Mouse (Mus musculus): ENCODE results near the gene Kank4. TPM values are rescaled to one million over a fixed set of nuclear protein-coding genes. Genes with fewer than 3 reads are reported as not detected.

Kank4 gene
- total RNA-seq, 2 experiments from 2014 or later: 2.3 to 3.3 TPM

- DNase-seq: no peak
Observed at GRCm38 (mm10) chr4:98717735-98718546, 99.4 kb downstream of the Kank4 start.

- no peak for DNase-seq
Observed at GRCm38 (mm10) chr4:98710891-98711290, 106.4 kb downstream of the Kank4 start.

Other genes with a start within 250 kb of the Kank4 start
- not detected for gene L1td1, start 90.8 kb downstream of the Kank4 start, total RNA-seq (2021)
- not detected for gene I0C0044D17Rik, start 6.3 kb upstream of the Kank4 start, total RNA-seq (2021)
- gene Usp1, start 106.3 kb upstream of the Kank4 start, total RNA-seq (2021): 10 to 100 TPM; 26.7 to 27.3 TPM
- under 1 TPM; 0.47 to 0.66 TPM for gene Angptl3, start 213.4 kb upstream of the Kank4 start, total RNA-seq (2021)